Mouse (Mus musculus): ENCODE measurements at regions not wholly inside any gene's neighbourhood (a gene's known extent, or its start where the extent isn't known, plus 50 kb on each side); places are given as distances from the start of the nearest gene placed in this dataset.

DNA sequence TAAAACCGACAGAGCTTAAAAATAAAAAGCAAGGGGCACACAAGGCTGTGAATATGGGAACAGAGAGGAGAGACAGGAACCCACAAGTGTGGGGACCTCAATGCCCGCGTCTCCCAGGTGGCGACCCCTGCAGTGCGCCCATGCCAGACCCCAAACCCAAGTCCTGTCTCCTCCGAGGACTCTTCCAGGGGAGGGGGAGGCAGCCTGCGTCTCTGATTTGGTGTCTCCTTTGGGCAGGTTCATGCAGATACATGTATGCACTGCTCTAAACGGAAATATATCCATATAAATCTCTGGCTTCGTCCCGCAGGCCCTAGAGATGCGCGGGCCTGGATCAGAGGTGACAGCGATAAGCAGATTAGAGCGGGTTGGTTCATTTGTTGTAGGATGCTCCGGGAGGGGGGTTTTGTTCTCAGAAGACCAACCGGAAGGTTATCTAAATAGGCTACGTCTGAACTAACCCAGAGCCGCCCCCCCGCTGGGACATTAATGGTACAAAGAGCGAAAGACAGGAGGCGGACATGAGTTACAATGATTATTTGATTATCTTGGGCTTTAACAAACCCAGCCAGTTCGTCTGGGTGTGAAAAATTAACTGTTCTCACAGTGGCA, 150.4 kb upstream of the Lhx5 start:
- TF ChIP-seq CTCF (IDR thresholded peaks at IDR 0.05; ENCODE audit: extremely low read depth, insufficient read length, insufficient replicate concordance, low read depth, low read length) (no peak), POLR2A (IDR thresholded peaks at IDR 0.05; ENCODE audit: low read depth, low read length) (no peak)
- WGBS: 11% methylated on average over 22 of the region's 22 CpGs
- Histone ChIP-seq H3K4me1 (ENCODE audit: control insufficient read depth, insufficient read depth, insufficient read length, low read length) (no peaks in the 10 kb centered on the region), H3K27me3 (ENCODE audit: control insufficient read depth, insufficient read depth, low read length) (peaks cover 14% of the 10 kb centered on the region; the same call in 1 of the 2 replicates), H3K4me3 (ENCODE audit: low read depth, low read length) (no peak overlapping the region), H3K36me3 (ENCODE audit: control insufficient read depth, insufficient read depth, low read length) (no peaks in the 10 kb centered on the region), H3K27ac (ENCODE audit: insufficient read depth, low read depth, low read length) (no peak overlapping the region)

DNA sequence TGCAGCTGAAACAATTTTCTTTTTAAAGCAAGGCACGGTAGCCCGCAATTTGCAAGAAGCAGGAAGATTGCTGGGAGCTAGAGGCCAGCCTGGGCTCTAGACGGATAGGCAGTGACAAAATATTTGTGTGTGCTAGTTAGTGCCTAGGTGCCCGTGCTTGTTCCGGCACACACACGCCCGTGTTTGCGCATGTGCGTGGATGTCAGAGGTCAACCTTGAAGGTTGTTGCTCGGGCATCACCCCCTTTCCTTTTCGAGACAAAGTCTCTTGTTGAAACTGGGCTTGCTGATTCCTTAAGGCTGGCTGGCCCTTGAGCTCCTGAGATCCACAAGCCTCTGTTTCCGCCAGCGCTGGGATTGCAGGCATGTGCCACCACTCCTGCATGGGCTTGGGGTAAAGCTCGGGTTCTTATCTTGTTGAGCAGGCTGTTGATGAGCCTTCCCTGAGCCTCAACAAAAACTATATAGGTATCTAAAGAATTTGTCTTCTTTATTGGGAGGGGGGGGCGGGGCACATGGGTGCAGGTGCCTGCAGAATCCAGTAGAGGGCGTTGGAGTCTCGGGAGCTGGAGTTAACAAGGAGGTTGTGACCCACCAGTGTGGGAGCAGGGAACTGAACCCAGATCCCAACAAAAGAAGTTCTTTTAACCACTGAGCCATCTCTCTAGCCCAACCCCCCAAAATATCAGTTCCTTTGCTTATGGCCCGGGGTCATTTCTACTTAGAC, 149.5 kb upstream of the Lhx5 start:
- no peak overlapping the region for H3K4me3 ChIP-seq (ENCODE audit: low read depth, low read length)
- no peaks in the 10 kb centered on the region for H3K4me1 ChIP-seq (ENCODE audit: control insufficient read depth, insufficient read depth, insufficient read length, low read length)
- peaks cover 14% of the 10 kb centered on the region; the same call in 1 of the 2 replicates for H3K27me3 ChIP-seq (ENCODE audit: control insufficient read depth, insufficient read depth, low read length)
- H3K27ac ChIP-seq (ENCODE audit: insufficient read depth, low read depth, low read length): no peak overlapping the region
- no peaks in the 10 kb centered on the region for H3K36me3 ChIP-seq (ENCODE audit: control insufficient read depth, insufficient read depth, low read length)
- WGBS: 39% methylated on average over 18 of the region's 18 CpGs
- TF ChIP-seq POLR2A (IDR thresholded peaks at IDR 0.05; ENCODE audit: low read depth, low read length): no peak
- TF ChIP-seq CTCF (IDR thresholded peaks at IDR 0.05; ENCODE audit: extremely low read depth, insufficient read length, insufficient replicate concordance, low read depth, low read length): no peak

- H3K4me3 ChIP-seq (ENCODE audit: low read depth, low read length): no peak overlapping the region
- no peaks in the 10 kb centered on the region for H3K36me3 ChIP-seq (ENCODE audit: control insufficient read depth, insufficient read depth, low read length)
- TF ChIP-seq POLR2A (IDR thresholded peaks at IDR 0.05; ENCODE audit: low read depth, low read length) (no peak), CTCF (IDR thresholded peaks at IDR 0.05; ENCODE audit: extremely low read depth, insufficient read length, insufficient replicate concordance, low read depth, low read length) (no peak)
- no peaks in the 10 kb centered on the region for H3K4me1 ChIP-seq (ENCODE audit: control insufficient read depth, insufficient read depth, insufficient read length, low read length)
- WGBS: 38% methylated on average over 8 of the region's 8 CpGs
- peaks cover 6% of the 10 kb centered on the region; the same call in 1 of the 2 replicates for H3K27me3 ChIP-seq (ENCODE audit: control insufficient read depth, insufficient read depth, low read length)
- no peak overlapping the region for H3K27ac ChIP-seq (ENCODE audit: insufficient read depth, low read depth, low read length)
Observed at GRCm38 (mm10) chr5:120284625-120285024, 146.9 kb upstream of the Lhx5 start.

- TF ChIP-seq POLR2A (IDR thresholded peaks at IDR 0.05; ENCODE audit: low read depth, low read length) (no peak), CTCF (IDR thresholded peaks at IDR 0.05; ENCODE audit: extremely low read depth, insufficient read length, insufficient replicate concordance, low read depth, low read length) (no peak)
- Histone ChIP-seq H3K36me3 (ENCODE audit: control insufficient read depth, insufficient read depth, low read length) (no peaks in the 10 kb centered on the region), H3K27ac (ENCODE audit: insufficient read depth, low read depth, low read length) (no peak overlapping the region), H3K4me3 (ENCODE audit: low read depth, low read length) (no peak overlapping the region), H3K27me3 (ENCODE audit: control insufficient read depth, insufficient read depth, low read length) (peaks cover 5% of the 10 kb centered on the region; the same call in 1 of the 2 replicates), H3K4me1 (ENCODE audit: control insufficient read depth, insufficient read depth, insufficient read length, low read length) (no peaks in the 10 kb centered on the region)
- 37% methylated on average over 9 of the region's 9 CpGs for WGBS
Observed at GRCm38 (mm10) chr5:120285036-120285435, 146.5 kb upstream of the Lhx5 start.

DNA sequence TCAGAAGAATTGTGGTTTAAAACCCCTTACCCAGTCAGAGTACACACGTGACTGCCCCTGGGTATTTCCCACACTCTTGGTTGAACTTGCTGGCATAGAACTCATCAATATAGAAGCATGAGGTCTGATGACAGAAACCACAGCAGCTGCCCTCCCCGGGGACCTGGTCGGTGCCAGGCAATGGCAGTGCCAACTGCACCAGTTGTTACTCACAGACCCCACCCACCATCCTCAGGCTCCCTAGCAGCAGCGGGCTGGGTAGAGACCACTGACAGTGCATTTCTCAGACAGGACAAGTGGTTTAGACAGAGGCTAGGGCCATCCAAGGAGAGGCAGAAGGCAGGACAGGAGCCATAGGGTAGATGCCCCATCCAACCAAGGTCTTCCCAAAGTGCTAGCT, 144.7 kb upstream of the Lhx5 start:
- no peak overlapping the region for H3K27ac ChIP-seq (ENCODE audit: insufficient read depth, low read depth, low read length)
- TF ChIP-seq CTCF (IDR thresholded peaks at IDR 0.05; ENCODE audit: extremely low read depth, insufficient read length, insufficient replicate concordance, low read depth, low read length): no peak
- no peak for TF ChIP-seq POLR2A (IDR thresholded peaks at IDR 0.05; ENCODE audit: low read depth, low read length)
- 70% methylated on average over 4 of the region's 4 CpGs for WGBS
- H3K4me1 ChIP-seq (ENCODE audit: control insufficient read depth, insufficient read depth, insufficient read length, low read length): no peaks in the 10 kb centered on the region
- 0 out of 2 replicates have a peak, but pooled peaks cover 4% of the 10 kb centered on the region for H3K27me3 ChIP-seq (ENCODE audit: control insufficient read depth, insufficient read depth, low read length)
- H3K36me3 ChIP-seq (ENCODE audit: control insufficient read depth, insufficient read depth, low read length): no peaks in the 10 kb centered on the region
- H3K4me3 ChIP-seq (ENCODE audit: low read depth, low read length): no peak overlapping the region

DNA sequence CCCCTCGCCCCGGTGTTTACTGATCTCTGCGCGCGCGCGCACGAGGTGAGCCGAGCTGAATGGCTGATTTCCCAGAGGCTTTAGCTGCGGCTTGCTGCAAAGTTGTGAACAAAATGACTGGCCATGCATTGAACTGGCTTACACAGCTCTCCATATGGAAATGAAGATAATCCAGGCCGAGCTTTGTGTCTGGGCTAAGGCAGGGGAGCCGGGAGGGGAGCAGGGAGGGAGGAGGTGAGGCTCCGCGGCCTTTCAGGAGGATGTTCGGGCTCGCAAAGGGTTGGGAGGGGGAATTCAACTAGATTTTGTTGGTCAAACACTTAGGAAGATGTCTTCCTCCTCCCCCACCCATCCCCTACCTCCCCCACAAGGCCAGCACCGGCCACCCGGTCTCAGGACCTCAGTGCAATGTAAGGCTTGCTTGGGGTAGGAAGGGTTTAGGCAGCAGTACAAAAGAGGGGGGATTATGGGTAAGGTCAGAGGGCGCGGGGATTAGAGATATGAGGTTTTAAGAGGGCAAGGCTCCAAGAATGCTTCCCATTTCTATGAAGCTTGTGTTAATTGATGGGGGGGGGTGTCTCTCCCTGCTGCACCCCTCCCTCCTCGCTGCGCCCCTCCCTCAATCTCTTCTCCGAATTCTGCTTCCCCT, 143.3 kb upstream of the Lhx5 start:
- 17% methylated on average over 23 of the region's 23 CpGs for WGBS
- TF ChIP-seq POLR2A (IDR thresholded peaks at IDR 0.05; ENCODE audit: low read depth, low read length) (no peak), CTCF (IDR thresholded peaks at IDR 0.05; ENCODE audit: extremely low read depth, insufficient read length, insufficient replicate concordance, low read depth, low read length) (no peak)
- Histone ChIP-seq H3K27me3 (ENCODE audit: control insufficient read depth, insufficient read depth, low read length) (0 out of 2 replicates have a peak, but pooled peaks cover 4% of the 10 kb centered on the region), H3K36me3 (ENCODE audit: control insufficient read depth, insufficient read depth, low read length) (no peaks in the 10 kb centered on the region), H3K4me3 (ENCODE audit: low read depth, low read length) (no peak overlapping the region), H3K4me1 (ENCODE audit: control insufficient read depth, insufficient read depth, insufficient read length, low read length) (no peaks in the 10 kb centered on the region), H3K27ac (ENCODE audit: insufficient read depth, low read depth, low read length) (no peak overlapping the region)

GRCm38 (mm10) chr5:120294526-120295078, 136.9 kb upstream of the Lhx5 start:
- 0 out of 2 replicates have a peak, but pooled peaks cover 4% of the 10 kb centered on the region for H3K27me3 ChIP-seq (ENCODE audit: control insufficient read depth, insufficient read depth, low read length)
- no peak overlapping the region for H3K4me3 ChIP-seq (ENCODE audit: low read depth, low read length)
- no peaks in the 10 kb centered on the region for H3K4me1 ChIP-seq (ENCODE audit: control insufficient read depth, insufficient read depth, insufficient read length, low read length)
- 35% methylated on average over 16 of the region's 16 CpGs for WGBS
- TF ChIP-seq POLR2A (IDR thresholded peaks at IDR 0.05; ENCODE audit: low read depth, low read length) (no peak), CTCF (IDR thresholded peaks at IDR 0.05; ENCODE audit: extremely low read depth, insufficient read length, insufficient replicate concordance, low read depth, low read length) (no peak)
- no peak overlapping the region for H3K27ac ChIP-seq (ENCODE audit: insufficient read depth, low read depth, low read length)
- no peaks in the 10 kb centered on the region for H3K36me3 ChIP-seq (ENCODE audit: control insufficient read depth, insufficient read depth, low read length)

Data from small intestine, adult 2 months (tissue).